Comparison of ENCODE assay signal across 15 mouse cellular contexts in genomic region chr8:94674384-94674783, GRCm38 (mm10). TPM values are rescaled to one million over a fixed set of nuclear protein-coding genes. Genes with fewer than 3 reads are reported as not detected.
DNase-seq lines count a peak whose midpoint lies in the region; ATAC-seq and TF ChIP-seq lines count a peak whose summit lies in the region.
"Had no signal": no experiment of that assay in that cellular context is flagged by ENCODE, and none has a peak within 500 bp of the region (broad histone marks: within the 10 kb centered on the region; RNA-seq: fewer than 3 reads in every experiment).

No protein-coding gene starts in this region.

- H3K36me3 ChIP-seq in heart, embryonic 10.5 days = peaks cover 59% of the 10 kb centered on the region
- H3K36me3 ChIP-seq in heart, embryonic 11.5 days (ENCODE audit: control insufficient read depth, insufficient read depth, low read length) = peaks cover 27% of the 10 kb centered on the region
- H3K36me3 ChIP-seq in lung, embryonic 14.5 days (ENCODE audit: insufficient read depth) = peaks cover 62% of the 10 kb centered on the region
- H3K36me3 ChIP-seq in stomach, postnatal 0 days (ENCODE audit: control insufficient read depth, insufficient read depth, low read length) = peaks cover 34% of the 10 kb centered on the region

- ATAC-seq in heart, embryonic 11.5 days (replicated peaks; ENCODE audit: insufficient number of reproducible peaks, low FRiP score, low TSS enrichment) = no peak
- ATAC-seq in lung, embryonic 14.5 days (ENCODE audit: insufficient read depth) = no peak
- no peak for ATAC-seq in stomach, postnatal 0 days (ENCODE audit: low FRiP score, low TSS enrichment)
- ATAC-seq: hindbrain, postnatal 0 days had no signal

- 79% methylated on average over 5 of the region's 5 CpGs for WGBS in heart, embryonic 10.5 days
- 70% methylated on average over 5 of the region's 5 CpGs for WGBS in heart, embryonic 11.5 days (ENCODE audit: insufficient replicate concordance)
- WGBS in lung, embryonic 14.5 days = 65% methylated on average over 5 of the region's 5 CpGs
- 63% methylated on average over 5 of the region's 5 CpGs for WGBS in stomach, postnatal 0 days

- no peak overlapping the region for H3K4me3 ChIP-seq in heart, embryonic 10.5 days
- H3K4me3 ChIP-seq in heart, embryonic 11.5 days (ENCODE audit: low read depth, low read length) = no peak overlapping the region
- no peak overlapping the region for H3K4me3 ChIP-seq in lung, embryonic 14.5 days (ENCODE audit: low read depth, low read length)
- no peak overlapping the region for H3K4me3 ChIP-seq in stomach, postnatal 0 days (ENCODE audit: low read depth, low read length)
- H3K4me3 ChIP-seq: forebrain, embryonic 10.5 days had no signal

- no peak for TF ChIP-seq EP300 in stomach, postnatal 0 days (optimal IDR thresholded peaks at IDR 0.05)

- no peaks in the 10 kb centered on the region for H3K27me3 ChIP-seq in heart, embryonic 10.5 days (ENCODE audit: insufficient read depth, poor library complexity, severe bottlenecking)
- H3K27me3 ChIP-seq in heart, embryonic 11.5 days (ENCODE audit: control insufficient read depth, insufficient read depth, low read length) = no peaks in the 10 kb centered on the region
- H3K27me3 ChIP-seq in lung, embryonic 14.5 days (ENCODE audit: insufficient read depth, low read length) = no peaks in the 10 kb centered on the region
- H3K27me3 ChIP-seq in stomach, postnatal 0 days (ENCODE audit: control insufficient read depth, insufficient read depth, low read length) = no peaks in the 10 kb centered on the region
- H3K27me3 ChIP-seq: CH12.LX had no signal

- no peak for TF ChIP-seq CTCF in lung, embryonic 14.5 days (IDR thresholded peaks at IDR 0.05; ENCODE audit: low read depth)
- no peak for TF ChIP-seq CTCF in stomach, postnatal 0 days (IDR thresholded peaks at IDR 0.05; ENCODE audit: low read depth)

- no peak overlapping the region for H3K9ac ChIP-seq in heart, embryonic 11.5 days (ENCODE audit: low read depth, low read length)
- no peak overlapping the region for H3K9ac ChIP-seq in lung, embryonic 14.5 days
- H3K9ac ChIP-seq in stomach, postnatal 0 days (ENCODE audit: low read length) = no peak overlapping the region

- no peak overlapping the region for H3K4me2 ChIP-seq in heart, embryonic 11.5 days
- no peak overlapping the region for H3K4me2 ChIP-seq in lung, embryonic 14.5 days
- H3K4me2 ChIP-seq in stomach, postnatal 0 days (replicated peaks; ENCODE audit: low read depth) = no peak overlapping the region

- no peaks in the 10 kb centered on the region for H3K9me3 ChIP-seq in heart, embryonic 10.5 days
- no peaks in the 10 kb centered on the region for H3K9me3 ChIP-seq in heart, embryonic 11.5 days (replicated peaks; ENCODE audit: control insufficient read depth, low read length)
- no peaks in the 10 kb centered on the region for H3K9me3 ChIP-seq in lung, embryonic 14.5 days (ENCODE audit: low read depth, low read length)
- H3K9me3 ChIP-seq in stomach, postnatal 0 days (ENCODE audit: control insufficient read depth, low read length) = no peaks in the 10 kb centered on the region
- H3K9me3 ChIP-seq: forebrain, embryonic 10.5 days had no signal

- no peaks in the 10 kb centered on the region for H3K4me1 ChIP-seq in heart, embryonic 10.5 days
- no peaks in the 10 kb centered on the region for H3K4me1 ChIP-seq in heart, embryonic 11.5 days (ENCODE audit: control insufficient read depth, insufficient read depth, low read length)
- 0 out of 2 replicates have a peak, but pooled peaks cover 5% of the 10 kb centered on the region for H3K4me1 ChIP-seq in lung, embryonic 14.5 days (ENCODE audit: insufficient read depth)
- H3K4me1 ChIP-seq in stomach, postnatal 0 days (replicated peaks; ENCODE audit: control insufficient read depth, insufficient read depth) = peaks cover 3% of the 10 kb centered on the region; the same call in 1 of the 2 replicates

- peak; percentile 47 for DNase-seq in adrenal gland, adult 2 months
- DNase-seq in adrenal gland, adult 18-20 months (ENCODE audit: low spot score in 2 of 2) = no peak
- DNase-seq in heart, embryonic 10.5 days (ENCODE audit: low spot score) = peak; percentile 57
- peak; percentile 40 for DNase-seq in lung, embryonic 14.5 days
- DNase-seq in lung, adult 18-20 months = no peak
- no peak for DNase-seq in stomach, postnatal 0 days (ENCODE audit: low spot score)
- DNase-seq in spleen, adult 18-20 months = no peak
- DNase-seq: cerebellum, postnatal 25 days; heart, postnatal 36 days; retina, postnatal 1 day; thymus, postnatal 4 days had no signal

- H3K27ac ChIP-seq in heart, embryonic 10.5 days = no peak overlapping the region
- H3K27ac ChIP-seq in heart, embryonic 11.5 days (ENCODE audit: low read depth, low read length) = no peak overlapping the region
- no peak overlapping the region for H3K27ac ChIP-seq in lung, embryonic 14.5 days (ENCODE audit: low read depth)
- 0 out of 2 replicates have a peak overlapping the region, but pooled peaks have one; percentile 18 for H3K27ac ChIP-seq in stomach, postnatal 0 days (replicated peaks)
- H3K27ac ChIP-seq: forebrain, embryonic 10.5 days; hindbrain, postnatal 0 days had no signal

RNA-seq across cellular contexts. Expression of gene Arl2bp, which starts 8.0 kb away (rescaled TPM):
- 10 to 100 TPM; 86.3 to 88.6 TPM for total RNA-seq in adrenal gland, adult 2 months (2021)
- 91.9 and 92.2 TPM in 2 replicates for polyA plus RNA-seq in adrenal gland, adult 2 months (2012; rRNA removed)
- 10 to 100 TPM; 60.6 to 66.6 TPM for total RNA-seq in adrenal gland, adult 18-20 months (2021)
- 131 and 141 TPM in 2 replicates for polyA plus RNA-seq in heart, embryonic 10.5 days (2016; fragmentation: Nextera tagmentation; extraction: Ambion mirVana)
- 44.2 and 65.2 TPM in 2 replicates for polyA plus RNA-seq in heart, embryonic 11.5 days (2014; fragmentation: Nextera tagmentation; extraction: Ambion mirVana)
- polyA plus RNA-seq in lung, embryonic 14.5 days (2014; fragmentation: Nextera tagmentation; extraction: Ambion mirVana) = 68.8 and 78.7 TPM in 2 replicates
- 91.2 and 94.2 TPM in 2 replicates for polyA plus RNA-seq in stomach, postnatal 0 days (2015; fragmentation: Nextera tagmentation; extraction: Ambion mirVana)

RNA-seq across cellular contexts. Expression of gene Pllp, which starts 21.7 kb away (rescaled TPM):
- 1 to 10 TPM in 1 of 2 experiments, under 1 TPM in 1; 0.49 to 1.1 TPM for total RNA-seq in adrenal gland, adult 2 months (2021)
- 1.5 and 2.6 TPM in 2 replicates for polyA plus RNA-seq in adrenal gland, adult 2 months (2012; rRNA removed)
- total RNA-seq in adrenal gland, adult 18-20 months (2021) = under 1 TPM; 0.46 to 0.93 TPM
- polyA plus RNA-seq in heart, embryonic 10.5 days (2016; fragmentation: Nextera tagmentation; extraction: Ambion mirVana) = 0.20 and 1.1 TPM in 2 replicates
- polyA plus RNA-seq in heart, embryonic 11.5 days (2014; fragmentation: Nextera tagmentation; extraction: Ambion mirVana) = not detected in 2 replicates
- polyA plus RNA-seq in lung, embryonic 14.5 days (2014; fragmentation: Nextera tagmentation; extraction: Ambion mirVana) = 4.2 and 4.4 TPM in 2 replicates
- polyA plus RNA-seq in stomach, postnatal 0 days (2015; fragmentation: Nextera tagmentation; extraction: Ambion mirVana) = 164 and 188 TPM in 2 replicates

Comparison
In these comparisons a context has a peak if more than half of its experiments do, and no peak if none do; other contexts are left out.
1. DNase-seq: peak in adrenal gland, adult 2 months (single experiment), heart, embryonic 10.5 days (single experiment) and lung, embryonic 14.5 days (single experiment); none in adrenal gland, adult 18-20 months (0 of 2), lung, adult 18-20 months (0 of 2), stomach, postnatal 0 days (single experiment) and spleen, adult 18-20 months (0 of 2).
2. RNA of gene Pllp, which starts 21.7 kb away (polyA plus RNA-seq): 164 to 188 TPM in stomach, postnatal 0 days; 4.2 to 4.4 TPM in lung, embryonic 14.5 days, 1.5 to 2.6 TPM in adrenal gland, adult 2 months, 0.20 to 1.1 TPM in heart, embryonic 10.5 days and not detected in heart, embryonic 11.5 days; every median in the first group is over 10 times any median in the second.